Mouse (Mus musculus): ENCODE data around the gene Otulin.

Otulin gene

GRCm38 (mm10) chr15:27498078-27498477 is 132.4 kb downstream of the Otulin start:
- DNase-seq, result no peak

GRCm38 (mm10) chr15:27497300-27497997 is 133.0 kb downstream of the Otulin start:
- DNase-seq, result no peak

GRCm38 (mm10) chr15:27496596-27497299 is 133.7 kb downstream of the Otulin start:
- no peak for DNase-seq

- DNase-seq, result no peak
Observed at GRCm38 (mm10) chr15:27495981-27496401, 134.5 kb downstream of the Otulin start.

GRCm38 (mm10) chr15:27493516-27493915 is 137.0 kb downstream of the Otulin start:
- DNase-seq, result no peak

GRCm38 (mm10) chr15:27492734-27493133 is 137.8 kb downstream of the Otulin start:
- no peak for DNase-seq

Measured in cerebellum, adult 8-10 months (tissue).